Mouse (Mus musculus) lung, adult 18-20 months (tissue): ENCODE measurements around the gene Skp1a.

Experiments used
- DNase-seq, 2 experiments: peaks; one replicate each; pipeline ENCODE4 v3.0.0; 2022; ENCODE audit warnings: mixed read lengths in 2 of 2

The Skp1a gene

DNA sequence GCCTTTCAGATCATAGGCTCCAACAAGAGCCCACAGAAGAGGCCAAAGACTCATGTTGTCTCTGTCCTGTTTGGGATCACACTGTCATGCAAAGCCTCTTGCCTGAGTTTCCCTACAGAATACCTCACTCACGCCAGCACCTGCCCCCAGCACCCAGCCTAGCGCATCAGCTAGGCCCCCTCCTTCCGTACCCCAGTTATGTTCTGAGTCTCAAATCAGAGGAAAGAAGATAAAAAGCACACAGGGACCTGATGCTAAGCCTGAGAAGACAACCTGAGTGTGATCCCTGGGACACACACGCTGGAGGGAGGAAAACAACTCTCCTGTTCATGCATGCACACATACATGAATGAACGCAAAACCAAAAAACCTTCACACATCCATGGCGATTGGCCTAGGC, 47.2 kb downstream of the Skp1a start:
- no peak for DNase-seq

DNA sequence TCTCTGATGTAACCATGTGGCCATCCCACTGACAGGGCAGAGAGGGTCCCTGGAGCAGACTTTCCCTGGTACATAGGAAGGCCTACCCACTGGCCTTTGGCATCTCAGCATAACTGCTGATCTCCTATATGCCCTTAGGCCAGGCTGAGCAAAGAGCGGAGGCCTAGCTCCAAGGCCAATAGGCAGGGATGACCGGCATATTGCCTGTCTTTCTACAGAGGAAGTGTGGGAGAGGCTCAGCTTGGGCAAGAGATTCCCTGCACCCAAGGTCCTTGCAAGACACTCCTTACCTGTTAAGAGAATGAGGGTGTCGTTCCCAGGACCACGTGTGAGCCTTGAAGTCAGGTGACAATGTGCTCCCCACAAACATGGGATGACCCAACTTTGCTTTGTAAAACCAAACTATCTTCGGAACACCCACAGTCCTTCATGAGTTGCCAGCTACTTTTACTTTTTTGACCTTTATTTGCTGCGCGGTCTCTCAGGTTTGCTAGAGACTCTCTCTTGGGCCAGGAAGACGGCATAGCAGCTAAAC, 47.9 kb downstream of the Skp1a start:
- no peak for DNase-seq

DNA sequence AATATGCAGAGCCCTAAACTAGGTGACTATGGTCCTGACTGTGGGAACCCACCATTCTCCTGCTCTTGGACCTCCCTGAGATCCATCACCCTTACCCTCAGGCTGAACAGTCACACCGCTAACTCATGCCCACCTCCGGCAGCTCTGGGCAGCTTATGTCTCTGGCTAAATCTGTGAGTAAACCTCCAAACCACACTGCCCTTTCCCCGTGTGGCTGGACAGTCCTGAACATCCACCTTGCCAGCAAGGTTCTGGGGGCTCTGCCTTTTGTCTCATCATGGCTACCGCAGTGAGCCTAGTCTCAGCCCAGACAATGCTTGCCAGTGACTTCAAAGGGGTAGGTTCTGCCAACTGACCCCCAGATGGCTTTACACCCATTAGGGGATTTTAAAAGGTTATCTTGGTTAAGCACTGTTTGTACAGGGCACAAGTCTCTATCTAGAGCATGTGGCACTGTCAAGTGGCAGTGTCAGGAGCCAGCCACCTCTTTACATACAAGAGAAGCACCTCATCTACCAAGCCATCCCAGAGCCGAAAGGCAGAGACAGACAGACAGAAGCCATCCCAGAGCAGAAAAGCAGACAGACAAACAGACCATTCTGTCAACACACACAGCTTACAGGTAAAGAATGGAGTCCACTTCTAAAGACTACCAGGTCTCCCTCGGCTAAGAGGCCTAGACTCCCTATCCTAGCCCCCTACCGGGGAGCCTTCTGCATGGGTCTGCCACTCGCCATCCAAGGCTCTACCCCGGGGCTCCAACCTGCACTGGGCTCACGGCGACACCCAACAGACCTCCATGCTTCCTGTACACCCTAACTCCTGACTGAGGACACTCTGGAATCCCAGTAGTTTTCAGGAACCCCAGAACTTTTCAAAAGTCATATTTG, 49.0 kb downstream of the Skp1a start:
- DNase-seq = no peak

DNA sequence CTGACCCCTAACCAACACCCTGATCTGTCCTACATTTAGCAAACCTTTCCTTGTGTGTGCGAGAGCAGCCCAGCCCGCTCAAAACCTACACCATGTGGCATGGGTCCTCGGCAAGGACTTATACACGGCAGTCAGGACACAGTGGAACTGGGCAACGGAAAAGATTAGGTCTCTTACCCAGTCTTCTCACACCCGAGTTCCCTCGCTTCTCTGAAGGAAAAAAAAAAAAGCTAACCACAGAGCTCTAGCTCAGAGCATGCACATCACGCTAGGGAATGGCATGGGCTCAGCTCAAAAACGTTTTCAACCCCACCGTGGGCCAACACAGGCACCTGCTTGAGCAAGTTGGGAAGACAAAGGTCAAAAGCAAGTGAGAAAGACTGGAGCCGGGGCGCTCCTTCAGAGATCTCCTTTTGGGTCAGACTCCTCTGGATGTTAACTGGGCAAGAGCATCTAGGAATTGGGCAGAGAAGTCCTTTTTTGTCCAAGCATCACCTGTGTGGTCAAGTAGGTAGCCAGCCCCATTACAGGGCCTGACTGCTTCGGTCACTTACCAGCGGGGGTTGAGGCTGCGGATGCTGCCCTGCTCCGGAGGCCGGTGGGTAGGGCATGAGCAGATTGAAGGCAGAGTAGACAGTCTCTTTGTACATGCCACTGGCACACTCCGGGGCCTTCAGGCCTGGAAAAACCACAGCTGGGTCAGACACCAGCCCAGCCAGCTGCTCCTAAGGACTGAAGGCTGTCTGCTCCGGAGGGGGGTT, 50.0 kb downstream of the Skp1a start:
- DNase-seq = no peak

DNA sequence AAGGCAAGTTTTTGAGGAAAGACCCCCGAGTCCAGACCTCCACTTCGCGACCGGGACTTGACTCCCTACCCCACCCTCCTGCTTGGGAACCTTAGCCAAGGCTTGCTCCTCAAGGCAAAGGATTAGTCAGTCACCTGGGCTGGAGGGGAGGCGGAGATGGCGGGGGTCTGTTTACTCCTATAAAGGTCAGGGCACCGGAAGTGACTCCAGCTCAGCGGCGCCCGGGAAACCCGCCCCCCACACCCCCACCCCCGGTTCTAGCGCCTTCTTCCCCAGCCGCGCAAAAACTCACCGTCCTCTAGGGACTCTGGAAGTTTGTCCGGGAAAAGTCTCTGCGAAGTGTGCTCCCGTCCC, 50.6 kb downstream of the Skp1a start:
- DNase-seq = no peak

- peak; percentile 61 to 67 for DNase-seq
Measured at GRCm38 (mm10) chr11:52282774-52283595, 51.2 kb downstream of the Skp1a start, which contains the start of gene Tcf7. Tcf7 (minus strand) TSS chr11:52283014.

DNA sequence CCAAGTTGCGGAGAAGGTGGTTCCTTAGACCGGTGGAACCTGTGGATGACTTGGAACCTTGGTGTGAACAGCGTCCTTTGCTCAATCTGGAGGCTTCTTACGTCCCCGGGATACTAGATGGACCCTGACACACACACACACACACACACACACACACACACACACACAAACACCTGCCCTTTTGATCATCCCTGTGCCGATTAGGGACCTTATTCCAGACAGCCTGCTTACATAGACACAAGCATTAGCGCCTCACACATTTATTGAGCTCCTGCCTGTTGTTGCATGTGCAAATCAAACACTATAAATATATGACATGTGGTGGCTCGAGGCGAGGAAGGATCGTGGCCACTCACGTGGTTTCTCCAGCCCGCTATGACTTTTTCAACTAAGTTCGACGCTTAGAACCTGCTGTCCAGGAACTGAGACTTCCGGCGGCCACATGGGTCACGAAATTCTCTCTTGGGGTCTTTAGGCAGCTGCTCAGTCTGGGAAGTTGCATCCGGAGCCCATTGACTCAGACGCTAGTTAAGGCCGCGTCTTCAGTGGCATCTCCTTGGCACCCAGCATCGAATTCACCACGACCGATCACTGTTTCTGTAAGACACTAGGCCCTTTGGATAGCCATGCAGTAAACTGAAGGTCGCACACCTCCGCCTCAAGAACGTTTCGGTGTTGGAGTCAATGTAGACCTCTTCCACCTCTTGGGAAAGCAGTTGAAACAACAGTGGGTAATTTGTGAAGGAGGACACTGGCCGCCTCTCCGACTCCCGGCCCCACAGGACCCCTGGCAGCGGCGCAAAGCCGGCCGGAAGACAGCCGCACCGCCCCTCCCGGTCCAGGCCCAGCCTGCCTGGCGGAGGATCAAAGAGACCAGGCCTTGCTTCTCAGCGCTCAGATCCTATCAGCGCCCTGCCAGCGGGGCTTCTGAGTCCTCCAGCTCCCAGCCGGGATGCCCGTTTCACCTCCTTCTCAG, 52.1 kb downstream of the Skp1a start:
- DNase-seq = peak; percentile 73 to 87

DNA sequence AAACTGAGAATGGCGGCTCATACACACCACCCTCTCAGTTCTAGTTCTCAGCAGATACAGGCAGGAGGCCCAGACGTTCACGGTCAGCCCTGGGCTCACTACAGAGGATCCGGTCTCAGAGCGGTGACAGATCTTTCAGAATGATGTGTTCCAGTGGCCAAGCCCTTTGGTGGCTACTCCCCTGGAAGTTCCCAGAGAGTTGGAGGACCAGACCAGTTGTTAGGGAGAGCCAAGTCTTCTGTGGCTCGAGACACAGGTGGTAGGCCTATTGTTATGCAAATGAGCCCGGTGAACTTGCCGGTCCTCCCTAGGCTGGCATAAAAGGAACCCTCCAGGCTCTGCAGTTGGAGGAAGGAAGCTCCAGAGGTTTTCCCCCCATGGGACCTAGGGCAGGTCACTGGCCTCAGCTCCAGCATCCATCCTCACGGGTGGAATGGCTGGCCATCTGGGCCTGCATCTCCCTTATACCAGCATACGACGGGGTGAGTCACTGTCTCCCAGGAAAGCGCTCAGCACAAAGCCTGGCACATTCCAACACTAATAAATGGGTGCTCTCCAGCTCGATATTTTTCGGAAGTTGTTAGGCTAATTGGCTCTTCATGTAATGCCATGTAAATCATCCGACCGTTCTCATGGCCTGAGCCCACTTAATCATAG, 54.6 kb downstream of the Skp1a start:
- DNase-seq = no peak

DNA sequence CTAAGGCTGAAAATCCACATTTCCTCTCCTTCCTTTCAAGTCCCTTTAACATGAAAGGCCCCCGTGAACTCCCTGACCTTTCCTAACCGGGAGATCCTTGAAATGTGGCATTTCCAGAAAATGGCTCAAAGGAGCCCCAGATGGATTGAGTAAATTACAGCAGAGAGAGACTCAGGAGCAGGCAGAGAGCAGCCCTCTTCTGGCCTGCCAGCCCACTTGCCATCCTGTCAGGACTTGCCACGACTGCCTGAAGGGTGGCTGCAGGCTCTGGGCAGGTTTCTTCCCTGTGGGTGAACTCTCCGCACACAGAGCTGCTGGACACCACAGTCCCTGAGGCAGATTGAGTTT, 55.1 kb downstream of the Skp1a start:
- no peak for DNase-seq

GRCm38 (mm10) chr11:52292346-52292745, 60.6 kb downstream of the Skp1a start:
- no peak for DNase-seq

DNA sequence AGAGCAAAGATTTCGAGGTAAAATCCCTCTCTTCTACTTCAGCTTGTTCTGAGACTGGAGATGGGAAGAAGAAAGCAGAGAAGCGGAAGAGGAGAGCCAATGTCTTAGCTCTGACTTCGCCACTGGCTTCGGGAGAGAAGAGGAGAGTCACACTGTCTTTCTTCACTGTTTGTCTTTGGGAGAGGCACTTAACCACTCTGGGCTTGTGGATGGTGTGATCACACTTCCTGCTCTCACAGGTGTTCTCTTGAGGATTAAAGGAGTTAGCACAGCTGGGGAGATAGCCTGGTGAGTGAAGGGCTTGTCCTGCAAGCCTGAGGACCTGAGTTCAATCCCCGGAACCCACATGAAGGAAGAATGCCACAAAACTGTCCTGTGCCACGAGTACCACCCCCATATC, 61.1 kb downstream of the Skp1a start:
- no peak for DNase-seq

DNA sequence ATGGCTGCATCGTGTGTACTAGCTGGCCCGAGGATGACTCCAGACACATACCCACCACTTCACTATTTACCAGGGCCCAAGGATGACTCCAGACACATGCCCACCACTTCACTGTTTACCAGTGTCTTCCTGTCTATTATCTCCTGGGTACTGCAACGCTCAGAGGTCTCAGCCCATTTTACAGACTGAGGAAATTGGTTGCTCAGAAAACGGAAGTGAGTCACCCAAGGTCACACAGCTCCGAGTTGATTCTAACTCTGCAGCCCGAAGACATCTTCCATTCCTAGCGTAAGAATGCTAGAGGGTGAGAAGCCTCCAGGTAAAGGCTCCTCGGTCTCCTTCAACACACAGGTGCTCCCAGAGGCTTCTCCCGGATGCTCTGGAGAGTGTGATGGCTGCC, 62.3 kb downstream of the Skp1a start:
- DNase-seq = no peak
